Mouse (Mus musculus) adrenal gland, postnatal 14 days (tissue): ENCODE results near the gene Naa16. TPM values are rescaled to one million over a fixed set of nuclear protein-coding genes. Genes with fewer than 3 reads are reported as not detected.

Experiments used
- DNase-seq: peaks from one replicate; pipeline ENCODE4 v3.0.0; 2021; ENCODE audit warnings: mixed read lengths
- total RNA-seq: library from RNA; stranded (reverse); gene quantifications from 2 replicates; pipeline ENCODE4 v1.2.3, GENCODE M21; 2021

Gene Naa16
- total RNA-seq, 1 experiment from 2014 or later: 22.5 TPM

DNA sequence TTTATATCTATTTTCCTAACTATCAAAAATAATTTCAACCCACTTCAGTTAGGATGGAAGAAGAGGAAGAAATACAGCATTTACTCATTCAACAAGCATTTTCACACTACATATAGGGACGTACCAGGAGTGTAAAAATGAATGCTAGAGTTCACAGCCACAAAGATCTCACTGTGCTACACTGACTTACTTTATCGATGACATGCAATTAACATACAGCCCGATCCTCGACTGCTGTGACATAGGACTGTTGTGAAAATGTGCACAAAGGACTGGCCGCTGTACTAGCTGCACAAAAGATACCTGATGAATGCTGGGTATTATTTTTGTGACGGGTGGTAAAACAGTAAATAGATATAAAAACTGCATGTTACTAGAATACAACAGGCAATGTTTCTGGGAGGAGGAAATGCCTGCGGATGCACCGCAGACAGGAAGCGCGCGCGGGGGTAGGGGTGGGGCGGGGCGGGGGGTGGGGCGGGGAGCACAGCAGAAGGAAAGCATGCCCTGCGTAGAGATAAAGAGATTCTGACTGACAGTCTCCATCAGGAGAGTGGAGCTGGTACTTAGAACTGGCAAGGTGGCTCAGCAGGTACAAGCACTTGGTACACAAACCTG, 59.5 kb downstream of the Naa16 start:
- no peak for DNase-seq

DNA sequence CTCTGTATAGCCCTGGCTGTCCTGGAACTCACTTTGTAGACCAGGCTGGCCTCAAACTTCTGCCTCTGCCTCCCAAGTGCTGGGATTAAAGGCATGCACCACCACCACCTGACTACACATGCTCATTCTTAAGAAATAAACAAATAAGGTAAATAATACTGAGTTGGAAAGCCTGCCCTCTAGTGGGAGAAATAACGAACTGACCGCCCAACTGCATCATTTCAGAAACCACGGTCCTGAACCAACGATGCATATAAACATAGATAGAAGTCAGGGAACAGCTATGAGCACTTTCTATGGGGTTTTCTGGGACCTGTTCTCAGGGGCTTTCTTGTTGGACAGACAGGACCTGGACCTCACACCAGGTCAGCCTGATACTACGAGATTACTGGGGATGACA, 63.5 kb downstream of the Naa16 start:
- no peak for DNase-seq

DNA sequence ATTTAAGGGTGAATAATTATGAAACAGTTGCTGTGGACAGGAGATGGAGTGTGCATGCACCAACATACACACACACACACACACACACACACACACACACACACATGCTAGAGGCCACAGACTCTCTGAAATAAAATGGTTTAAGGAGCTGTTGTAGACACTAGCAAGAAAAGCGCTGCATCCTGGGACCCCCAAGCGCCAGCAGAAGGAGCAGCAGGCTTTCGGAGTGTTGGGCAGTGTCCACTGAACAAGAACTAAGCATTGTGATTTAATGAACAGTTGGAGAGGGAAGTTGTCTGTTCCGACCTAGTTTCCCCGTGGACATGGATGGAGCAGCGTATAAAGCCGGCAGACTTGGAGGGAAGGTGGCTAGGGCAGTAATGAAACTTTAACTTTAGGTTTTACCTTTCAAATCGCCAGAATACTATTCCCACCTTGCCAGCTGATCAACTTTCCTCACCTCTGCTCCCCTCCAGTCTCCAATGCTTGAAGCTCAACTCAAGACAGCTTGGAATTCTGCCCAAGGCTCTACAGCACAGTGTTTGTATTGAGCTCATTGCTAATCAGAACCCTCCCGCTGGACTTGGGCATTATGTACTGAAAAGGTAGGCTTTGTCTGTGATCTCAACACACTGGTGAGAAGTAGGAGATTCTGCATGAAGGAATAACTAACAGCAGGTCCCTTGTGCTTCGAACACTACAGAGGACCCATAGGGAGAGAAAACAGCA, 66.3 kb downstream of the Naa16 start:
- no peak for DNase-seq

GRCm38 (mm10) chr14:79321881-79322280, 68.7 kb downstream of the Naa16 start:
- DNase-seq: no peak

DNA sequence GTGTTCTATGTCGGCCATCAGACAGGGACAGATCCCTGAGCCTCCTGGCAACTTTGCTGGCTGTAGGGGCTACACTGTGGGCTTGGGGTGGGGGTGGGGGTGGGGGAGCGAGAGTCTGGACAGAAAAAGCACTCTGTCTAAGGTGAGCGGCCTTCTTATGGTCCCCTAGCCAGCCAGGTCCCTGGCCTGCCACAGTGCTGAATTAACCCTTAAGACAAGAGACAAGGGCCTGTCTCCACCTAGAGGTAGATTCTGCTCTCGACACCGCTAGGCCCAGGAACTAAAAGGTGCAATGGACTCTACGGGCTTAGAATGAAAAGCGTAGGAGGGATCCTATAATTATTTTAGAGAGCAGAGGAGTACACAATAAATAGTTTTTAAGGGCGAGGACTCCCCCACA, 69.4 kb downstream of the Naa16 start:
- DNase-seq: peak; percentile 27

- DNase-seq: no peak
Measured at GRCm38 (mm10) chr14:79317602-79318001, 73.0 kb downstream of the Naa16 start.

- DNase-seq: no peak
Measured at GRCm38 (mm10) chr14:79315877-79316276, 74.7 kb downstream of the Naa16 start.

- no peak for DNase-seq
Measured at GRCm38 (mm10) chr14:79314245-79315010, 76.2 kb downstream of the Naa16 start.

DNA sequence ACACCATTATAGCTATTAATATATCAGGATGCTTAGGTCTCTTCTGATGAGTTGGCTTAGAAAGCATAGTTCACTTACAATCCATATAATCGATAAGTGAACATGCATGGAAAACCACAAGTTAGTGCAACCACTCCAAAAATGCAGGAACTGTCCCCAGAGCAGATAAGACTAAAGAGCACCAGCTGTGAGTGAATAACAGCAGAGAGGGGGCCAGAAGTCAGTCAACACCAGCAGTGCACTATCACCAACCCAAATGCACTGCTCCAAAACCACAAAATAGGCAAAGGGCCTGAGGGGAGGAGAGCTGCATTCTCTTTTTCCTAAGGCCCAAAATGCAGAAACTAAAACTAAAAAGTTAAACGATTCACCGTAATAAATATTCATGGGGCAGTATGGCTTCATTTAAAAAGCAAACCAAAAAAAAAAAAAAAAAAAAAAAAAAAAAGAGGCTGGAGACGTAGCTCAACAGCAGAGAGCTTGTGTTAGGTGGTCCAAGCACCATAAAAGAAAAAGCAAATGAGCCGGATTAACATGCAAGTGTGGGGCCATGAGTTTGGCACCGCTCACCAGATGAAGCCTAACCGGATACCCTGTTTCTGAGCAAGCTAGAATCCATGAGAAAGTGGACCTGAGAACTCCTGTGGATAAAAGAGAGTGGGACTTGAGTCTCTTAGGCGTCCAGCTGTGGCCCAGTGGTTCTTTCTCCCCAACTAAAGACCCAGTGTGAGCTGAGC, 77.0 kb downstream of the Naa16 start:
- DNase-seq: no peak

GRCm38 (mm10) chr14:79312719-79313118, 77.9 kb downstream of the Naa16 start:
- DNase-seq: no peak

- DNase-seq: no peak
Measured at GRCm38 (mm10) chr14:79311918-79312454, 78.6 kb downstream of the Naa16 start.

- no peak for DNase-seq
Measured at GRCm38 (mm10) chr14:79309115-79309514, 81.5 kb downstream of the Naa16 start.

DNA sequence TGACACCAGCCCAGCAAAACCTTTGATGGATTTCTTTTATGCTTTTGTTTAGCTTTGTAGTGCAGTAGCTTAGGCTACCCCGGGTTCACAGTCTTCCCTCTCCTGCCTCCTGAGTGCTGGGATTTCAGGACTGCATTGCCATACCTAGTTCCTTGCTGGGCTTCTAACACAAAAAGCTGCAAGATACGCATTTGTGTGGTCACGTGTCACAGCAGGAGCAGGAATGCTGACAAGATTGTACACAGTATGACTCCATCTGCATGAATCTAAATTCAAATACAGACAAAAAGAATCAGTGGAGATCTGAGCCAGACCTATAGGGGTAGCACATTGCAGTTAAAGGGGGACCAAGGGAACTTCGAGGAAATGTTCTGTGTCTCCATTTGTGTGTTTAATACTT, 82.2 kb downstream of the Naa16 start:
- no peak for DNase-seq

DNA sequence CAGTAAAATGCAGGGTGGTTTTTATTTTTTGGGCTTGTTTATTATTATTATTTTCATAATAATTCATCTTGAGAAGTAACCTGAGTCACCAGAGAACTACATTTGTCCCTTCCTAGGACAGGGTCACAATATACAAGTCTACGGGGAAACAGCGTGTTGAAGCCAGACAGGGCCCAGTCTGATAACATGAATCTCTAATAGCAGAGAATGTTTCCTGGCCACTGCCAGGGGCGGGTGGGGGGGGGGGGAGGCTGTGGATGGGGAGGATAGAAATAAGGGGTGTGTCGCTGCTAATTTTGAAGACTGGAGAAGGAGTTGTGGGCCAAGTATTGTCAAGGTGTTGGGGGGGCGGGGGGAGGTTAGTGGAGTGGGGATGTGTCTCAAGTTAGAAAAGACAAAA, 82.7 kb downstream of the Naa16 start:
- DNase-seq: no peak

GRCm38 (mm10) chr14:79307138-79307537, 83.4 kb downstream of the Naa16 start:
- DNase-seq: peak; percentile 1

DNA sequence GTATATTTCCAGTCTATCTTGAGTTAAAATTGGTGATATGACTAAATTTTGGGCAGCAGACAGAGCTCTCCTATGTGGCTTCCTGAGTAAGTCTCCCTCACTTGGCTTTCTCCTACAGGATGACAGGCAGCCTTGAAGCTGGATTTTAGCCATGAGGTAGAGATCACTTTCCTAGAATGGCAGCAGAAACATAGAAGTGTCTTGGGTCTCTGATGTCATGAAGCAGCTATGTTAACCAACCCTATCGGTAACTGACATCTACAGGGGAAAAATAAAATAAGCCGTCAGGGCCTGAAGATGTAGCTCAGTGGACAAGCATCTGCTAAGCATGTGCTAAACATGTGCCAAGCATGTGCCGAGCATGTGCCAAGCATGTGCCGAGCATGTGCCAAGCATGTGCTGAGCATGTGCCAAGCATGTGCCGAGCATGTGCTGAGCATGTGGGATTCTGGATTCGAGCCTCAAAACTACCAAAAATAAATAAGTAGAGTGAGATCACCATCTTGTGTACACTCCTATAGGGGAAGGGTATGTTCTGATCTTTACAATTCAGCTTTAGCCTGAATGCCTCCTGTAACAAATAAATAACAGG, 85.6 kb downstream of the Naa16 start:
- peak; percentile 3 for DNase-seq

GRCm38 (mm10) chr14:79303150-79303549, 87.4 kb downstream of the Naa16 start:
- DNase-seq: peak; percentile 2

GRCm38 (mm10) chr14:79301466-79301875, 89.1 kb downstream of the Naa16 start, which contains the start of gene Rgcc:
TSS of gene Rgcc (minus strand) at chr14:79301645.
- peak; percentile 97 for DNase-seq

DNA sequence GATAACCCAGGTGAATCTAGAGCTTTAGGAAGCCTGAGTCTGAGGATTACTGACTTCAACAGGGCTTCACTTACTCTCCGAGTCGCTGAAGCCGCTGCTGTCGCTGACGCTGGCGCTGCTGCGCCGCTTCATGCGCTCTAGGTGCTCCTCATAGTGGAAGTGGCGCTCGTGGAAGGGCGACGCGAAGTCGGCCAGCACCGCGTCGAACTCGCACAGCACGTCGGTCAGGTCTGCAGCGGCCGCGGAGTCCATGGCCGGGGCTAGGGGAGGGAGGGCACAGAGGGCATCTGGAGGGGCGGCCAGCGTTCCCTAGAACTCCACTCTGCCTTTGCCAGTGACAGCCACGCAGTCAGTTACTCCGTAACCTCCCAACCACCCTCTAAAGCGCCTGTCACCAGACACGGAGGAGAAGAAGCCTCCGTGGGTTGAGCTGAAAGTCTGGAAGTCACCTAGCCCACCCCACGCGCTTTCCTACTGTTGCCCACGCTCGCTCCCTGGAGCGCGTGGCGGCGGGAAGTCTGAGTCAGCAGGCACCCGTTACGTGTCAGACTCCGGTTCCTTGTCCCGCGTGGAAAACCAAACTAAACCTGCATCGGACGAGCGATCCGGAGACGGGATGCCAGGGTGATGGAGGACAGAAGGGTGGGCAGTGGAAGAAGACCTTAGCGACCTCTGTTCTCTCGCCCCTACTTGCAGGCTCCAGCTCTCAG, 89.8 kb downstream of the Naa16 start:
- peak; percentile 50 for DNase-seq

DNA sequence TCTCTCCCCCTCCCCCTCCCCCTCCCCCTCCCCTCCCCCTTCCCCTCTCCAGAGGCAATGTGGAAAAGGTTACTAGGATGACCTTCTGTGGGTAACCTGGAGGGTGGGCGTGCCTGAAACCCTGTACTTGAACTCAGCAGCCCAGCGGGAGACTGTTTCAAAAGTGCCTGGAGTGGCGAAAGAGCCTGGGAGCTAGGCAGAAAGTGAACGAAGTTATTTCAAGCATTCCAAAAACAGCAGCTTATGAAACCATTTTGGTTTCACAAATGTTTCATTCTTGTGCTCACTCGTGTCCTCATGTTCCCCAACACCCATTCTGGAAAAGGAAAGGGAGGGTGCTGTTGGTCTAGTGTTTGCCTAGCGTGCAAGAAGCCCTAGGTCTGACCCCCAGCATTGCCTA, 90.8 kb downstream of the Naa16 start:
- DNase-seq: peak; percentile 68

DNA sequence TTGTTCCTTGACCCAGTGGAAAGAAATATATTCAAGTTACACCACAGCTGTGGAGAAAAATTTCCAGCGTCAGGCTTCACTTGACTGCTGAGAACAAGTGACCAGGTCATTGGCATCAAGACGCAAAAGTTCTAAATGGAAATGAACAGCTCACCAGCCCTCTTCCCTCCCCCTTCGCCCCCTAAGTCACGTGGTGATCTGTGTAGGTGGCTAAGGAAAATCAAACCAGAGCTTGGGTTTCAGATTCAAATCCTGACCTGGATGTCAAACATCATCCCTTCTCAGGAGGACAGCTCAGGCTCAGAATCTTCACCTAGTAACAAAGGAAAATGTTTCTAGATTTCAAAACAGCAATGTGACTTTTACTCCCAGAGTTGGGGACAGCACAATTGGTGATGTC, 91.3 kb downstream of the Naa16 start:
- DNase-seq: peak; percentile 23
